Mouse (Mus musculus): ENCODE measurements around the gene Arsg.

GRCm38 (mm10) chr11:109458165-109458564 lies 15.0 kb upstream of the Arsg start:
- TF ChIP-seq CTCF (IDR thresholded peaks at IDR 0.05; ENCODE audit: low read depth) (no peak), EP300 (IDR thresholded peaks at IDR 0.05; ENCODE audit: low read depth) (no peak)
